Mouse (Mus musculus): ENCODE measurements around the gene Kif5a.

The Kif5a gene

GRCm38 (mm10) chr10:127217177-127217576 is 46.0 kb downstream of the Kif5a start:
- TF ChIP-seq GATA4 (IDR thresholded peaks at IDR 0.05; ENCODE audit: insufficient replicate concordance, low read length) = no peak

GRCm38 (mm10) chr10:127216456-127216855 is 46.7 kb downstream of the Kif5a start:
- no peak for TF ChIP-seq GATA4 (IDR thresholded peaks at IDR 0.05; ENCODE audit: insufficient replicate concordance, low read length)

GRCm38 (mm10) chr10:127214422-127214803 is 48.7 kb downstream of the Kif5a start:
- TF ChIP-seq GATA4 (IDR thresholded peaks at IDR 0.05; ENCODE audit: insufficient replicate concordance, low read length) = no peak

GRCm38 (mm10) chr10:127213704-127214421 is 49.3 kb downstream of the Kif5a start:
- no peak for TF ChIP-seq GATA4 (IDR thresholded peaks at IDR 0.05; ENCODE audit: insufficient replicate concordance, low read length)

DNA sequence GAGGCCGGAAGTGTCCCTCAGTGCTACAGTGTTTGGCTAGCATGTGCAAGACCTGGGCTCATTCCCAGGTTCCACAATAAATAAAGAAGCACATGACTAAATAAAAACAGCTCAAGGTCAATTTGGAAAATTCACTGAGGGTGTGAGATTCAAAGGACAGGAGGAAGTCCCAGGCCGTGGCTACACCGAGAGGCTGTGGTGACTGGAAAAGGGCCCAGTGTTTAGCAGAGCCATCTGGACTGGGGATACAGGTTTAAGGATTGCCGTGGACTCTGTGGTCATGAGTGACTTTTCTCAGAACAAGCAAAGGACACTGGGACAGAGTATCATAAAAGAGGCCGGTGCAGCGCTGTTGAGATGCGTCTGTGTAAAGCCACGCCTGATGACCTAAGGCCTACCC is 49.9 kb downstream of the Kif5a start:
- no peak for TF ChIP-seq GATA4 (IDR thresholded peaks at IDR 0.05; ENCODE audit: insufficient replicate concordance, low read length)

DNA sequence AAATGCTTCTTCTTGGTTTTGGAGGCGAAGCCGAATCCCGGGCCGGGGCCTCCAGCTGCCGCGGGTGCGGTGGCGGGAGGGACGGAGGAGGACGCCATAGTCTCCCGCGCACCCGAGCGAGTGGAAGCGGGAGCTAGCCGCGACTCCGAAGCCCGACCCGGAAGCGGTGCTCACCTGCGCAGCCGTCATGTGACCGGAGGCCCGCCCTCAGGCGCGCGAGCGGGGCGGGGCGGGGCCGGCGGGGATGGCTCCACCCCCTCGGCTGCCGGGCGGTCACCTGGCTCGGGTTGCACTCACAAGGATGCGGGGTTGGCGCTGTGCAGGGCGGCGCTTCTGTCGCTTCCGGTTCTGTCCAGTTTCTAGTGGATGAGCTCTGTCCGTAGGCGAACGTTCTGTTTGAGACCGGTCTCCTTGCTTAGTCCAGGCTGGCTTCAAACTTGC is 51.7 kb downstream of the Kif5a start, which contains the start of gene Pip4k2c:
TSS of gene Pip4k2c (minus strand) at position 172 of the 441 bp plus-strand sequence.
- no peak for TF ChIP-seq GATA4 (IDR thresholded peaks at IDR 0.05; ENCODE audit: insufficient replicate concordance, low read length)

GRCm38 (mm10) chr10:127210961-127211405 is 52.2 kb downstream of the Kif5a start:
- TF ChIP-seq GATA4 (IDR thresholded peaks at IDR 0.05; ENCODE audit: insufficient replicate concordance, low read length) = no peak

GRCm38 (mm10) chr10:127209928-127210570 is 53.1 kb downstream of the Kif5a start:
- TF ChIP-seq GATA4 (IDR thresholded peaks at IDR 0.05; ENCODE audit: insufficient replicate concordance, low read length) = no peak

- TF ChIP-seq GATA4 (IDR thresholded peaks at IDR 0.05; ENCODE audit: insufficient replicate concordance, low read length) = no peak
Measured at GRCm38 (mm10) chr10:127208921-127209320, 54.2 kb downstream of the Kif5a start.

GRCm38 (mm10) chr10:127205373-127205772 is 57.8 kb downstream of the Kif5a start:
- no peak for TF ChIP-seq GATA4 (IDR thresholded peaks at IDR 0.05; ENCODE audit: insufficient replicate concordance, low read length)

- TF ChIP-seq GATA4 (IDR thresholded peaks at IDR 0.05; ENCODE audit: insufficient replicate concordance, low read length) = no peak
Measured at GRCm38 (mm10) chr10:127204589-127204988, 58.6 kb downstream of the Kif5a start.

DNA sequence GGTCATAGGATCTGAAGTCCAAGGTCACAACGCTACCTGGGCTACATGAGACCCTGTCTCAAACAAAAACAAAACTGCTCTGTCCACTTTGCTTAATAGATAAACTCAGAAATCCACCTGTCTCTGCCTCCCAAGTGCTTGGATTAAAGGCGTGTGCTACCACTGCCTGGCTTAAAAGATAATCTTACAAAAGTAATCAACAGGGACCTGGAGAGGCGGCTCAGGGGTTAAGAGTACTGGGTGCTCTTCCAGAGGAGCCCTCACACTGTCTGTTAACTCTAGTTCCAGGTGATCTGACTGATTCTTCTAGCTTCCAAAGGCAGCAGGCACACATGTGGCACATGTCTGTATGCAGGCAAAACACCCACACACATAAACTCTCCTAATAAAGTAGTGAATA is 60.0 kb downstream of the Kif5a start:
- no peak for TF ChIP-seq GATA4 (IDR thresholded peaks at IDR 0.05; ENCODE audit: insufficient replicate concordance, low read length)

- no peak for TF ChIP-seq GATA4 (IDR thresholded peaks at IDR 0.05; ENCODE audit: insufficient replicate concordance, low read length)
Measured at GRCm38 (mm10) chr10:127200279-127200678, 62.9 kb downstream of the Kif5a start.

- TF ChIP-seq GATA4 (IDR thresholded peaks at IDR 0.05; ENCODE audit: insufficient replicate concordance, low read length) = no peak
Measured at GRCm38 (mm10) chr10:127199474-127199873, 63.7 kb downstream of the Kif5a start.

DNA sequence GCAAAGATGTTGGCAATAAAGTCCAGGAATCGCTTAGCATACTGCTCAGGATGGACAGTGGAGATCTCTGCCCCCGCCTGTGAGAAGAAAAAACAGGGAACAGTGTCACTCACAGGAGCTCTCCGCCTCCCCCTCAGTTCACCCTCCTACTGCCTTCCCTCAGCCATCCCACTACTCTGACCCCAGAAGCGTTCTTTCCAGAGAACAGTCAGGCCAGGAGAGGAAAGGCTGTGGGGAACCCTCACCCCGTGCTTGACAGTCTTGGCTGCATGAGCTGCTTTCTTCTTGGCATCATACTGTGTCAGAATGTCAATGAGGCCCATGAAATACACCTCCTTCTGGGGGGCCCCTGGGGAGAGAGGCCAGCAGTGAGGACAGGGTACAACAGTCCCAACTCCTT is 64.1 kb downstream of the Kif5a start:
- no peak for TF ChIP-seq GATA4 (IDR thresholded peaks at IDR 0.05; ENCODE audit: insufficient replicate concordance, low read length)

- TF ChIP-seq GATA4 (IDR thresholded peaks at IDR 0.05; ENCODE audit: insufficient replicate concordance, low read length) = no peak
Measured at GRCm38 (mm10) chr10:127198492-127198891, 64.7 kb downstream of the Kif5a start.

All from liver, adult (tissue).